Mouse (Mus musculus): ENCODE data around the gene Gm8947.
"Not testable (repeated sequence)": the region's sequence is repeated elsewhere in the genome, so short reads cannot be mapped to it uniquely, and the experiment has no call there.

Gm8947 gene

GRCm38 (mm10) chr1:151192075-151192474, at the start of gene Gm8947:
Gene Gm8947 (plus strand): TSS chr1:151192376.
- in situ Hi-C loops (cut with MboI; ENCODE audit: unreplicated experiment in 2 of 2) = not testable (repeated sequence)

- in situ Hi-C loops (cut with MboI; ENCODE audit: unreplicated experiment in 2 of 2) = no loop called here
These were observed 47.6 kb upstream of the Gm8947 start for GRCm38 (mm10) chr1:151144471-151145146.

GRCm38 (mm10) chr1:151147801-151148200, 44.4 kb upstream of the Gm8947 start:
- in situ Hi-C loops (cut with MboI; ENCODE audit: unreplicated experiment in 2 of 2) = no loop called here

GRCm38 (mm10) chr1:151150211-151150610, 42.0 kb upstream of the Gm8947 start:
- in situ Hi-C loops (cut with MboI; ENCODE audit: unreplicated experiment in 2 of 2) = no loop called here

- in situ Hi-C loops (cut with MboI; ENCODE audit: unreplicated experiment in 2 of 2) = no loop called here
These were observed 41.1 kb upstream of the Gm8947 start for GRCm38 (mm10) chr1:151151089-151151488.

GRCm38 (mm10) chr1:151153056-151153652, 39.0 kb upstream of the Gm8947 start:
- in situ Hi-C loops (cut with MboI; ENCODE audit: unreplicated experiment in 2 of 2) = no loop called here

- in situ Hi-C loops (cut with MboI; ENCODE audit: unreplicated experiment in 2 of 2) = not testable (repeated sequence)
These were observed 38.0 kb upstream of the Gm8947 start for GRCm38 (mm10) chr1:151154131-151154530.

GRCm38 (mm10) chr1:151156129-151156528, 36.0 kb upstream of the Gm8947 start:
- in situ Hi-C loops (cut with MboI; ENCODE audit: unreplicated experiment in 2 of 2) = no loop called here

- in situ Hi-C loops (cut with MboI; ENCODE audit: unreplicated experiment in 2 of 2) = no loop called here
These were observed 35.2 kb upstream of the Gm8947 start for GRCm38 (mm10) chr1:151156777-151157632.

- in situ Hi-C loops (cut with MboI; ENCODE audit: unreplicated experiment in 2 of 2) = no loop called here
These were observed 34.0 kb upstream of the Gm8947 start for GRCm38 (mm10) chr1:151157963-151158856.

- in situ Hi-C loops (cut with MboI; ENCODE audit: unreplicated experiment in 2 of 2) = no loop called here
These were observed 33.2 kb upstream of the Gm8947 start for GRCm38 (mm10) chr1:151158857-151159510.

GRCm38 (mm10) chr1:151166031-151166430, 26.1 kb upstream of the Gm8947 start:
- in situ Hi-C loops (cut with MboI; ENCODE audit: unreplicated experiment in 2 of 2) = no loop called here

GRCm38 (mm10) chr1:151167297-151168047, 24.7 kb upstream of the Gm8947 start:
- in situ Hi-C loops (cut with MboI; ENCODE audit: unreplicated experiment in 2 of 2) = no loop called here

- in situ Hi-C loops (cut with MboI; ENCODE audit: unreplicated experiment in 2 of 2) = no loop called here
These were observed 23.5 kb upstream of the Gm8947 start for GRCm38 (mm10) chr1:151168637-151169036.

- in situ Hi-C loops (cut with MboI; ENCODE audit: unreplicated experiment in 2 of 2) = no loop called here
These were observed 20.4 kb upstream of the Gm8947 start for GRCm38 (mm10) chr1:151171572-151172461.

GRCm38 (mm10) chr1:151177030-151177936, 14.9 kb upstream of the Gm8947 start:
- in situ Hi-C loops (cut with MboI; ENCODE audit: unreplicated experiment in 2 of 2) = no loop called here

- in situ Hi-C loops (cut with MboI; ENCODE audit: unreplicated experiment in 2 of 2) = no loop called here
These were observed 14.3 kb upstream of the Gm8947 start for GRCm38 (mm10) chr1:151177937-151178271.
